Mouse (Mus musculus) hindbrain, embryonic 10.5 days (tissue): ENCODE data around the gene Tbc1d22a. TPM values are rescaled to one million over a fixed set of nuclear protein-coding genes. Genes with fewer than 3 reads are reported as not detected.
"Not testable (repeated sequence)": the region's sequence is repeated elsewhere in the genome, so short reads cannot be mapped to it uniquely, and the experiment has no call there.

Experiments
- DNase-seq: peaks from one replicate; pipeline ENCODE4 v3.0.0-alpha.2; 2017; ENCODE audit warnings: low spot score
- H3K27ac ChIP-seq: fragments of 300-500 bp; sonication (generic); 2 replicates; pipeline ENCODE4 v1.5.1; 2016; ENCODE audit warnings: mild to moderate bottlenecking, moderate library complexity
- H3K27me3 ChIP-seq: fragments of 300-500 bp; sonication (generic); 2 replicates; pipeline ENCODE4 v1.6.1; 2016; ENCODE audit warnings: mild to moderate bottlenecking; ENCODE audit not compliant: poor library complexity, insufficient read depth, severe bottlenecking
- H3K36me3 ChIP-seq: fragments of 300-500 bp; sonication (generic); 2 replicates; pipeline ENCODE4 v1.6.1; 2016; ENCODE audit warnings: mild to moderate bottlenecking, moderate library complexity
- H3K4me1 ChIP-seq: fragments of 300-500 bp; sonication (generic); replicated peaks from 2 replicates; pipeline ENCODE4 v1.6.1; 2016; ENCODE audit warnings: mild to moderate bottlenecking
- H3K4me3 ChIP-seq: fragments of 300-500 bp; sonication (generic); 2 replicates; pipeline ENCODE4 v1.5.1; 2016; ENCODE audit warnings: mild to moderate bottlenecking, moderate library complexity
- H3K9me3 ChIP-seq: fragments of 300-500 bp; sonication (generic); 2 replicates; pipeline ENCODE4 v1.6.1; 2016; ENCODE audit warnings: mild to moderate bottlenecking, moderate library complexity
- WGBS: fragments of 180-500 bp; shearing (Covaris S2); methylation state at CpG from one replicate; pipeline ENCODE4 v1.1.7; 2016; 5-methylcytosine and 5-hydroxymethylcytosine counted together
- polyA plus RNA-seq: library from polyadenylated mRNA; unstranded; fragments of >200 nt; fragmentation: Nextera tagmentation; extraction: Ambion mirVana; gene quantifications from 2 replicates; pipeline ENCODE4 v1.2.1, GENCODE M21; 2016

Gene Tbc1d22a
- polyA plus RNA-seq, 1 experiment from 2014 or later: 13.4 TPM

DNA sequence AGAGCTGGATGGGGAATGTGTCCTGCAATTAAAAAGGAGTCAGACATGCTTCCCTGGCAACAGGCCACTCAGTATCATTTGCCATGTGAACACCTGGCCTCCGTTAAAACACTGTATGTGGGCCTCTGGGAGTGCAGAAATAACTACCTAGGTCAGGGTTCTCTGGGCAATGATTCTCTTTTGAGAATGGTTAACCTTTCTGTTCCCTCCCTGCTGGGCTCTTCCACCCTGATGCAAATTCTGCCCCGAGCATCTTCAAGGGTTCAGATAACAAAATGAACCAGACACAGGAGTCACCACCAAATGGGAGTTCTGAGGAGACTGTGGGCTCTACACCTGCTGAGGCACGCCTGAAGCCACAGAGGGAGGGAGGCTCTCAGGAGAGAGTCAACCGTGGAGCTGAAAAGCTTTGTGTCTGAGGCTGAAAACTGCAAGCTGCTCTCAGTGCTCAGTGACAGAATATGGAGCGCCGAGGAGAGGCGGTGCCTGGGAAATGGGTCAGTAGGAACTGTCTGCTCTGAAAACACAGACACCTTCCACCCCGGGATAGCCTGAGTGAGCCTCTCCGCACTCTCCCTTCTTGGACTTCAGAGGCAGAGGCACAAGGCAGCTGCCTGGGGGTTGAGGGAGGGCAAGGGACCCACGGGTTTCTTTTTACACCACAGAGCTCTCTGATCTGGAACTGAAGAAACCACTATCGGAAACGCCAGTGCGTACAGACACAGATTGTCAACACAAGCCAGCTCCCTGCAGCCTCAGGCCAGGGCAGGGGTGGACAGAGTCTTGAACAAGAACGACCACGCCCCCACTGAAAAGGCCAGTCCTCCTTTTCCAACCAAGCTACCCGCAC lies 40.9 kb upstream of the Tbc1d22a start:
- H3K9me3 ChIP-seq: no peaks in the 10 kb centered on the region
- no peaks in the 10 kb centered on the region for H3K36me3 ChIP-seq
- no peak overlapping the region; the same call in 1 of the 2 replicates for H3K27ac ChIP-seq
- no peaks in the 10 kb centered on the region for H3K27me3 ChIP-seq
- peaks cover 55% of the 10 kb centered on the region for H3K4me1 ChIP-seq
- no peak overlapping the region for H3K4me3 ChIP-seq
- WGBS: 41% methylated on average over 16 of the region's 16 CpGs
- no peak for DNase-seq

DNA sequence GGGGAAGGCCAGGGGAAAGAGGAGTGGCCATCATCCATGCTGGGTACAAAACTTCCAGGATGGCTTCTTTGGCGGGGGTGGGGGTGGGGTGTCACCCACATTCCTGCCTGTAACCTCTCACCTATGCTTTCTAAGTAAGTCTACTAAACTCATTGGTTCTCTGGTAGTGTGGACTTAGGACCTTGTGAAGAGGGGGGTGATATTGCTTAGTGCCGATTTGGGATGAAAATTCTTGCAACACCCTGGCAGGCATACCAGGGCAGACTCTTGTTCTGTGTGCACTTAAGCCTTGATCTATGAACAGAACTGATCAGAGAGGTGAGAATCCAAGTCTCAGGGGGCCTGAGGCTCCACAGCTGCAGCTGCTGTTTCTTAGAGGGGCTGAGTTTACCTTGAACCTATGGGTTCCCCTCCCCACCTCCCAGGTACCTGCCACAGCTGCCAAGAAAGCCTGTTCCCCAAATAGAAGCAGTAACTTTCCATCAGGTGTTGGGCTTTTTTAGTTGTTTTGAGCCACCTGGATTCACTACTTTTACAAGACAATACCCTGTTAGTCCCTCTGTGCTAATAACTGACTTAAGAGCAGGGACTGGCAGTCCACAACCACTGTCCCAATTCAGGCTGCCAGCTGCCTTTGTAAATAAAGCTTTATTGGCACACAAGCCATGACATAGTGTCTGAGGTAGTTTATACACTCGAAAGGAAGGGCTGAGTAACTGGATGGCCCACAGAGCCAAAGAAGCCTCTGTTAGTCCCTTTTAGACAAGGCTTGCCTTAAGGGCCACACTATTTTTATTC lies 38.8 kb upstream of the Tbc1d22a start:
- H3K27ac ChIP-seq: 0 out of 2 replicates have a peak overlapping the region, but pooled peaks have one; percentile 23
- WGBS: 72% methylated on average over 3 of the region's 3 CpGs
- H3K4me3 ChIP-seq: no peak overlapping the region
- H3K9me3 ChIP-seq: no peaks in the 10 kb centered on the region
- H3K4me1 ChIP-seq: peaks cover 37% of the 10 kb centered on the region
- H3K36me3 ChIP-seq: no peaks in the 10 kb centered on the region
- no peak for DNase-seq
- no peaks in the 10 kb centered on the region for H3K27me3 ChIP-seq

DNA sequence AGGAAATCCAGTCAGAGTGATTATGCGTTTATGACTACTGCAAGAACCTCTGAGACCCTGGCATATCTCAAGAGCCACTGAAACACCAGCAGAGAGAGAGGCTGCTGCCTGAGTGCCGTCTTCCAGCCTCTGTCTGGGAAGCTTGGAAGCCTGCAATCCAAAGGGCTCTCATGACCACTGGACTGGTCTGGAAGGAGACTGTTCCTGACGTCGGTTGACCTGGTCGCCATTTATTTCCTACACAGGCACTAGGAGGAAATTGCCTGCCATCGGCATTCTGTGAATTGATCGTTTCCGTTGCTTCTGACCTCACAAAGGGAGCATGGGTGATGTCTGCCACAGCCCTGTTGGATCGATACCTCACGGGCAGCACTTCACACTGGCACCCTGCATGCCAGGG lies 38.1 kb upstream of the Tbc1d22a start:
- peaks cover 37% of the 10 kb centered on the region for H3K4me1 ChIP-seq
- 90% methylated on average over 10 of the region's 10 CpGs for WGBS
- DNase-seq: no peak

DNA sequence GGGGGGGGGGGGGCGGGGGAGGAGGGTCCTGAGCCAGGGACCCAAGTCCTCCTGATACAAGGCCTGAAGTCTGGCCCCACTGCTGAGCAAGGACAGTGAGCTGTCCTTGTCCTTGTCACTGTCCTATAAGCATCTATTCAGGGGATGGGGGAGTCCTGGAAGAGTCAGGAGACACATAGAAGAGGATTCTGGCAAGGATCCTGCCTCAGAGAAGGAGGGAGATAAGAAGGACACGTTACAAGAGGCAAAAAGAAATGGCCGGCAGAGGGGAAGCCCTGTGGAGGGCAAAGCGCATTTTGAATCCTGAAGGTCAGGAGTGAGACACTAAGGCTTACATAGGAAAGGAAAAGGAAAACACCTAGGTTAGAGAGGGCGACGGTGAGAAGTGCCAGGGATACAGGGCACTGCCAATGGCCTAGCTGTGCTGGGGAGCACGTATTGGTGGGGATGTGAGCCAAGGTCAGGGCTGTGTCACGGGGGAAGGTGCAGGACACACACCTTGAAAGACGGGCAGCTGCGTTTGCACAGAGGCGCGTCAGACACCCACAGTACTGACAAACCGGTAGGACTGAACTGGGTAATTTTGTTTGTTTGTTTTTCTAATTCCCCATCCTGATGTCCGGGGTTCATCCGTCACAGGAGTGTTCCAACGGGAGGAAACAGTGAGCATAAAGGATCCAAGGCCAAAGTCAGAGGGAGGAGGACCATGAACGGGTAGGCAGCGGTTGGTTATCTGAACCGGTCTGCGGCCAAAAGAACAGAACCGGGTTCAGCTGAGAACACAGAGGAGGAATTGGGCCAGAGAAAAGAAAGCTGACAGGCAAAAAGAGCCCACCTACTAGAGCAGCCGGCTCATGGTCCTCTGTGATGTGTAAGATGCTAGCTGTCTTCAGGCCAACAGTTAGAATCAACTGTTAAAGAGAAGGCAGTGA lies 37.2 kb upstream of the Tbc1d22a start:
- 80% methylated on average over 22 of the region's 22 CpGs for WGBS
- no peaks in the 10 kb centered on the region for H3K36me3 ChIP-seq
- H3K4me1 ChIP-seq: peaks cover 34% of the 10 kb centered on the region
- no peak overlapping the region for H3K4me3 ChIP-seq
- no peaks in the 10 kb centered on the region for H3K9me3 ChIP-seq
- no peak overlapping the region for H3K27ac ChIP-seq
- H3K27me3 ChIP-seq: no peaks in the 10 kb centered on the region
- DNase-seq: no peak

More for the DNA sequence above, 38.1 kb upstream of the Tbc1d22a start:
- H3K27ac ChIP-seq: no peak overlapping the region
- H3K4me3 ChIP-seq: no peak overlapping the region
- no peaks in the 10 kb centered on the region for H3K36me3 ChIP-seq
- H3K27me3 ChIP-seq: no peaks in the 10 kb centered on the region
- no peaks in the 10 kb centered on the region for H3K9me3 ChIP-seq

DNA sequence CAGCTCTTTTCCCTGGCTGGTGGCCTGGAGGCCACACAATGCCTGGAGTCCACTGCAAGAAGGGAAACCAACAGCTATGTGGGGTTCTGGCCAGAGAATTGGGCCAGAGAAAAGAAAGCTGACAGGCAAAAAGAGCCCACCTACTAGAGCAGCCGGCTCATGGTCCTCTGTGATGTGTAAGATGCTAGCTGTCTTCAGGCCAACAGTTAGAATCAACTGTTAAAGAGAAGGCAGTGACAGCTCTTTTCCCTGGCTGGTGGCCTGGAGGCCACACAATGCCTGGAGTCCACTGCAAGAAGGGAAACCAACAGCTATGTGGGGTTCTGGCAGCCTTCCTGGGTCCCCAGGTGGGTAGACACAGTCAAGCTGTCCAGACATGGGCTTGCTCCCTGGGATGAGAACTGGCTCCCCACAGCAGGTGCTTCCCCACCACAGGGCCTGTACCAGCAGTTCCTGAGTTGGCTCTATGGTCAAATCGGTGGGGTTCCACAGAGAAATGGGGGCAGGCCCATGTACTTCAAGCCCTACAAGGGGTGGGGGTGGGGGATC lies 36.5 kb upstream of the Tbc1d22a start:
- H3K9me3 ChIP-seq, H3K27ac ChIP-seq, H3K27me3 ChIP-seq, H3K36me3 ChIP-seq, DNase-seq, H3K4me3 ChIP-seq: not testable (repeated sequence)
- 88% methylated on average over 2 of the region's 2 CpGs for WGBS
- H3K4me1 ChIP-seq: peaks cover 33% of the 10 kb centered on the region

DNA sequence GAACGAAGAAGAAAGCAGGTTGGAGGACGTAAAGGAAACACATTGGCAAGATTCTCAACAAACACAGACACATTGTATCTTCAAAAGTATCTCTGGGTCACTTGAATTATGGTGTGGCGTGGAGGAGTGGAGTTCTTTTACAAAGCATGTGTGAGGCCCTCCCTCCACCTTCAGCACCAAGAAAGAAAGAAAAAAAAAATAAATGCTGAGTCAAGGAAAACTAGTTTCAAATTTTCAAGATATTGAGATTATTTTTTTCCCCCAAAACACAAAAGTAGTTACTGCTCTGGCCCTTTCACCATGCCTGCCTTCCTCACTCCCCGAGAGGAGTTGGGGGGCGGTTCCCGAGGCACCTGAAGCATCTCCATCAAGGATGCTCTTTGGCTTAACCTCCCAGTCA lies 35.7 kb upstream of the Tbc1d22a start:
- WGBS: 91% methylated on average over 6 of the region's 6 CpGs
- no peak overlapping the region for H3K27ac ChIP-seq
- H3K9me3 ChIP-seq: no peaks in the 10 kb centered on the region
- no peak for DNase-seq
- H3K36me3 ChIP-seq: no peaks in the 10 kb centered on the region
- no peak overlapping the region for H3K4me3 ChIP-seq
- H3K27me3 ChIP-seq: 0 out of 2 replicates have a peak, but pooled peaks cover 3% of the 10 kb centered on the region
- peaks cover 27% of the 10 kb centered on the region for H3K4me1 ChIP-seq

DNA sequence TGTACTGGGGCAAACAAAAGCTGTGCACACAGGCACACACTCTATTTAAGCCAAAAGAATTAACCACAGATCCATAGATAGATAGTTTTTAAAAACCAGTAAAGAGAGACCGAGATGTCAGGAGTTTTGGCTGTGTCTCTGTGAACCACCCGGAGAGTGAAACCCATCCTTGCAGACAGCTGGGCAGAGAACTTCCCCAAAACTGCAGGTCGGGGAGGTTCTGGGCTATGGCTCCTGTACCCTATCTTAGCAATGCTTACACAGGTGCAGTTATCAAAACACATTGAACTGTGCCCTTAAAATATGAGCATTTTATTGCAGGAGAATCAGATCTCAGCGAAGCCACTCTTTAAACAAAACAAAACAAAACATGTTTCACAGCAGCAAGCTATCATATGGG lies 33.8 kb upstream of the Tbc1d22a start:
- Histone ChIP-seq H3K27ac (no peak overlapping the region), H3K4me1 (peaks cover 28% of the 10 kb centered on the region), H3K4me3 (no peak overlapping the region), H3K27me3 (peaks cover 12% of the 10 kb centered on the region), H3K36me3 (no peaks in the 10 kb centered on the region), H3K9me3 (no peaks in the 10 kb centered on the region)
- WGBS: 90% methylated on average over 4 of the region's 4 CpGs
- no peak for DNase-seq

DNA sequence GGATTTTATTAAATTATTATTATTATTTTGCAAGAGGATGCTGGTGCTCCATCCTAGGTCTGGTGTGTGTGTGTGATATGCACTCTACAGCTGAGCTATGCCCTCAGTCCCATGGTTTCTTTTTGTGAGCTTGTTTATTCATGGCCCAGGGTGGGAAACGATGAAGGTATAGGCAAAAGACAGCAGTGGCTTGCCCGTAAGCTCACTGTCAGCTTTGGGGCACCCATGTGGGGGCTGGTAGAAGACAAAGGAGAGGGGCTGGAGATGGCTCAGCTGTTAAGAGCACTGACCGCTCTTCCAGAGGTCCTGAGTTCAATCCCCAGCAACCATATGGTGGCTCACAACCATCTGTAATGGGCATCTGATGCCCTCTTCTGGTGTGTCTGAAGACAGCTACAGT lies 32.9 kb upstream of the Tbc1d22a start:
- not testable (repeated sequence) for DNase-seq, H3K9me3 ChIP-seq, H3K36me3 ChIP-seq, H3K4me3 ChIP-seq, H3K27ac ChIP-seq
- peaks cover 13% of the 10 kb centered on the region for H3K27me3 ChIP-seq
- WGBS: 93% methylated on average over 3 of the region's 3 CpGs
- H3K4me1 ChIP-seq: peaks cover 37% of the 10 kb centered on the region

DNA sequence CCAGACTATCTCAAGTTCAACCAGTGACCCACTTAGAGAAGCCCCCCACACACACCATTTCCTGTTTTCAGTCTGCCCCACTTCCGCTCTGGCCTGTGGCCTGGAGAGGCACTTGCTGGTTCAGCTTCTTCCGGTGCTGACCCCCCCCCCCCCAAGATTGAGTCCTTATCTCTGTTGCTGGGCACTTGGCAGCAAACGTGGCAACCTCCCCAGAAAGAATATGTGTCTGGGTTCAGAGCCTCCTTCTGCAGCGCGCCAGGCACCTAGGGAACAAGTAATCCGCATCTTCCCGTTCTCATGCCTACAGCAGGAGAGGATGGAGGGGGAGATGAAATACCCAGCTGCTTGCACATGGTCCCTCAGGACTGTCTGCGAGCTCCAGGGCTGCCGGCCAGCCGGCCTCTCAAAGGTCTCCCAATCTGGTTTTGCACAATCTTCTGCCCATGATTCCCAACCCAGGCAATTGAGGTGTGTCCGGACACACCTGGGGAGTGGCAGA lies 32.3 kb upstream of the Tbc1d22a start:
- no peaks in the 10 kb centered on the region for H3K9me3 ChIP-seq
- no peak overlapping the region for H3K4me3 ChIP-seq
- no peak overlapping the region for H3K27ac ChIP-seq
- H3K36me3 ChIP-seq: no peaks in the 10 kb centered on the region
- H3K4me1 ChIP-seq: peaks cover 43% of the 10 kb centered on the region
- peaks cover 20% of the 10 kb centered on the region for H3K27me3 ChIP-seq
- 58% methylated on average over 11 of the region's 11 CpGs for WGBS
- no peak for DNase-seq

DNA sequence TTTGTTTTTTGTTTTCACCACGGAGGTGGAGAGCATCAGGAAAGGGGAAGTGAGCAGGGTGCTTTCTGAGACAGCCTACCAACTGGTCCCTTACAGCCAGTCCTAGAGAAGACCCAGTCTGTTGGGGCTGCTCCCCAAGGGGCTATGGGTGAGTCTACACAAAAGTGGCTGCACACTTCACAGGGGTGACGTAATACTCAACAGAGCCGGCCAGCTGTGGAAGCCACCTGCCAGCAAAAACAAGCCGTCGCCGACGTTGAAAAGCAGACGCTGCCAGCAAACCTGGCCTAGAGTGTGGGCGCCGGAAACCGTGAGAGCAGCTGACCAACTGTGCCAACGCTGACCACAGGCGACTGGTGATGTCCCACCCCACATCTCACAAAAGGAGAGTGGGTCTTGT lies 31.6 kb upstream of the Tbc1d22a start:
- peaks cover 43% of the 10 kb centered on the region for H3K4me1 ChIP-seq
- no peaks in the 10 kb centered on the region for H3K36me3 ChIP-seq
- no peak overlapping the region for H3K27ac ChIP-seq
- H3K9me3 ChIP-seq: no peaks in the 10 kb centered on the region
- no peak overlapping the region for H3K4me3 ChIP-seq
- DNase-seq: no peak
- WGBS: 66% methylated on average over 13 of the region's 13 CpGs
- H3K27me3 ChIP-seq: peaks cover 20% of the 10 kb centered on the region

DNA sequence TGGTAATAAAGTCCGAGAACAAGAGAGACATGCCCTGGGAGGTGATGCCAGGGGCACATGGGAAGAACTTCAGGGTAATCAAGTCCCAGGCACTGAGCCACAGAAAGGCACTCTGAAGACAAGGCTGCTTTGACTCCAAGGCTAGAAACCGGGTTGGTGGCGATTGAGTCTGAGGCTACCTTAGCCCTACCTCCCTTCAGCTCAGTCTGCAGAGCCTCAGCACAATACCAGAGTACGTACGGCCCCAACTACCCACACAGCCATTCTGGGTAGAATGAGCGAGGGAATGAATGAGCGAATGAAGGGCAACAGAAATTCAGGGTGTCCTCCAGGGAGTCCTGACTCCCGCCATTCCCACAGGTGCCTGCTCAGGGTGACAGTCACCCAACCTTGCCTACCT lies 30.8 kb upstream of the Tbc1d22a start:
- no peak for DNase-seq
- 90% methylated on average over 8 of the region's 8 CpGs for WGBS
- Histone ChIP-seq H3K4me1 (peaks cover 49% of the 10 kb centered on the region), H3K36me3 (no peaks in the 10 kb centered on the region), H3K27me3 (peaks cover 20% of the 10 kb centered on the region), H3K9me3 (no peaks in the 10 kb centered on the region), H3K27ac (no peak overlapping the region), H3K4me3 (no peak overlapping the region)

DNA sequence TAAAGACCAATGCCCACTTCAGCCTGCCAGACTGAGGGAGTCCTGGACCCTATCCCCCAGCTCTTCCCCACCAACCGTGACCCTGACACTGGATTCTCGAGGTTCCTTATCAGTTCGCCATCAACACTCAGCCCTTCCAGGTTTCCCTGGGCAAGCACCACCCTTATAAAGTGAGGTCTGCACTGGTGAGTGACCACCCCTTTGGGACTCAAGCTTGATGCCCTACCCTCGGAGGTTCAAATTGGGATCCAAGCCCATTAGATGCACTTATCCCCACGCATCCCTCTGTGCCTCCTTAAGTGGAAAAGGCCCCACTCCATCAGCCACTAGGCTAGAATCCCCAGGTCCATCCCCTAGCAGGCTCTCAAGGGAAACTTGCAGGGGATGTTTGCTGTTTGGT lies 30.2 kb upstream of the Tbc1d22a start:
- DNase-seq: no peak
- no peaks in the 10 kb centered on the region for H3K9me3 ChIP-seq
- no peak overlapping the region for H3K27ac ChIP-seq
- H3K27me3 ChIP-seq: peaks cover 20% of the 10 kb centered on the region
- peak overlapping the region; percentile 87 for H3K4me3 ChIP-seq
- WGBS: 75% methylated on average over 5 of the region's 5 CpGs
- H3K4me1 ChIP-seq: peaks cover 55% of the 10 kb centered on the region
- H3K36me3 ChIP-seq: no peaks in the 10 kb centered on the region
